Mouse (Mus musculus): ENCODE results near the gene Hnrnpf. TPM values are rescaled to one million over a fixed set of nuclear protein-coding genes. Genes with fewer than 3 reads are reported as not detected.

The Hnrnpf gene
- 865 and 885 TPM in 2 replicates for polyA plus RNA-seq (2014; fragmentation: Nextera tagmentation; extraction: Ambion mirVana)

GRCm38 (mm10) chr6:117900126-117901080 is at the start of gene Hnrnpf:
Gene Hnrnpf, plus strand, starts transcription at chr6:117900324.
- H3K27ac ChIP-seq (replicated peaks; ENCODE audit: low read depth, low read length), result no peak within 1 kb of the TSS
- H3K9ac ChIP-seq (replicated peaks; ENCODE audit: low read length), result no peak within 1 kb of the TSS
- no peaks in the 10 kb centered on the region for H3K9me3 ChIP-seq (replicated peaks; ENCODE audit: control insufficient read depth, low read length)
- ATAC-seq (replicated peaks; ENCODE audit: insufficient number of reproducible peaks, low FRiP score, low TSS enrichment, low read depth), result no peak
- no peaks in the 10 kb centered on the region for H3K27me3 ChIP-seq (ENCODE audit: control insufficient read depth, insufficient read depth, low read length)
- H3K4me2 ChIP-seq (ENCODE audit: low read depth, low read length), result no peak within 1 kb of the TSS
- no peak within 1 kb of the TSS for H3K4me3 ChIP-seq (ENCODE audit: low read depth, low read length)
- no peaks in the 10 kb centered on the region for H3K4me1 ChIP-seq (ENCODE audit: control insufficient read depth, insufficient read depth, low read length)
- 86% methylated on average over 17 of the region's 17 CpGs for WGBS
- H3K36me3 ChIP-seq (replicated peaks; ENCODE audit: control insufficient read depth, insufficient read depth, low read depth, low read length), result no peaks in the 10 kb centered on the region
- no peak for DNase-seq (ENCODE audit: low spot score)

- Histone ChIP-seq H3K4me2 (ENCODE audit: low read depth, low read length) (no peak overlapping the region), H3K4me1 (ENCODE audit: control insufficient read depth, insufficient read depth, low read length) (no peaks in the 10 kb centered on the region), H3K27ac (replicated peaks; ENCODE audit: low read depth, low read length) (no peak overlapping the region), H3K9ac (replicated peaks; ENCODE audit: low read length) (no peak overlapping the region), H3K9me3 (replicated peaks; ENCODE audit: control insufficient read depth, low read length) (no peaks in the 10 kb centered on the region), H3K27me3 (ENCODE audit: control insufficient read depth, insufficient read depth, low read length) (no peaks in the 10 kb centered on the region), H3K36me3 (replicated peaks; ENCODE audit: control insufficient read depth, insufficient read depth, low read depth, low read length) (peaks cover 4% of the 10 kb centered on the region; the same call in 1 of the 2 replicates), H3K4me3 (ENCODE audit: low read depth, low read length) (no peak overlapping the region)
- no peak for ATAC-seq (replicated peaks; ENCODE audit: insufficient number of reproducible peaks, low FRiP score, low TSS enrichment, low read depth)
- DNase-seq (ENCODE audit: low spot score), result no peak
- WGBS, result 59% methylated on average over 2 of the region's 2 CpGs
Measured at GRCm38 (mm10) chr6:117851747-117852146, 48.4 kb upstream of the Hnrnpf start.

DNA sequence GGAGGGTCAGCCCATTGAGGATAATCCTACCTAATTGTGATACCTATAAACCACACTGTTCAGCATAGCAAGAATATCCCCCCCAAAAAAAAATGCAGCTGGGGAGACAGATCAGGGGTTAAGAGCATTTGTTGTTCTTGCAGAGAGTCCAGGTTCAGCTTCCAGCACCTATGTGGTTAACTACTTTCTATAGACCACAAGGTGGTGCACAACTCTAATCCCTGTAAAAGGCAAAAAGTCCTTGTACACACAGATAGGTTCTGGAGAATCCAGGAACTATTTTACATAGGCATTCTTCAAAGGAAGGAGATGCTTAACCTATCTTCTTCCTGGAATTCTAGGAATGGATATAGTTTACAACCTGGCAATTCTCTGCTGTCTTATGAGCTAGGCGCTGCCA is 42.1 kb upstream of the Hnrnpf start:
- H3K4me1 ChIP-seq (ENCODE audit: control insufficient read depth, insufficient read depth, low read length), result no peaks in the 10 kb centered on the region
- ATAC-seq (replicated peaks; ENCODE audit: insufficient number of reproducible peaks, low FRiP score, low TSS enrichment, low read depth) (no peak), DNase-seq (ENCODE audit: low spot score) (no peak)
- H3K27me3 ChIP-seq (ENCODE audit: control insufficient read depth, insufficient read depth, low read length), result no peaks in the 10 kb centered on the region
- H3K36me3 ChIP-seq (replicated peaks; ENCODE audit: control insufficient read depth, insufficient read depth, low read depth, low read length), result no peaks in the 10 kb centered on the region
- H3K9me3 ChIP-seq (replicated peaks; ENCODE audit: control insufficient read depth, low read length), result no peaks in the 10 kb centered on the region
- no peak overlapping the region for H3K4me2 ChIP-seq (ENCODE audit: low read depth, low read length)
- no peak overlapping the region for H3K9ac ChIP-seq (replicated peaks; ENCODE audit: low read length)
- WGBS, result 95% methylated on average over 1 of the region's 1 CpGs
- no peak overlapping the region for H3K27ac ChIP-seq (replicated peaks; ENCODE audit: low read depth, low read length)
- no peak overlapping the region for H3K4me3 ChIP-seq (ENCODE audit: low read depth, low read length)

GRCm38 (mm10) chr6:117861848-117862247 is 38.3 kb upstream of the Hnrnpf start, which contains the start of gene Zfp239:
Gene Zfp239, plus strand, starts transcription at chr6:117862100.
- 60% methylated on average over 6 of the region's 6 CpGs for WGBS
- H3K9me3 ChIP-seq (replicated peaks; ENCODE audit: control insufficient read depth, low read length), result no peaks in the 10 kb centered on the region
- no peaks in the 10 kb centered on the region for H3K27me3 ChIP-seq (ENCODE audit: control insufficient read depth, insufficient read depth, low read length)
- ATAC-seq (replicated peaks; ENCODE audit: insufficient number of reproducible peaks, low FRiP score, low TSS enrichment, low read depth) (no peak), DNase-seq (ENCODE audit: low spot score) (no peak)
- no peaks in the 10 kb centered on the region for H3K36me3 ChIP-seq (replicated peaks; ENCODE audit: control insufficient read depth, insufficient read depth, low read depth, low read length)
- H3K4me1 ChIP-seq (ENCODE audit: control insufficient read depth, insufficient read depth, low read length), result no peaks in the 10 kb centered on the region
- H3K4me3 ChIP-seq (ENCODE audit: low read depth, low read length), result peak within 1 kb of the TSS; percentile 73
- no peak within 1 kb of the TSS for H3K27ac ChIP-seq (replicated peaks; ENCODE audit: low read depth, low read length)
- H3K9ac ChIP-seq (replicated peaks; ENCODE audit: low read length), result peak within 1 kb of the TSS; percentile 80
- peak within 1 kb of the TSS; percentile 87 for H3K4me2 ChIP-seq (ENCODE audit: low read depth, low read length)

- Histone ChIP-seq H3K4me3 (ENCODE audit: low read depth, low read length) (peak overlapping the region; percentile 73), H3K27ac (replicated peaks; ENCODE audit: low read depth, low read length) (no peak overlapping the region), H3K9ac (replicated peaks; ENCODE audit: low read length) (no peak overlapping the region), H3K4me1 (ENCODE audit: control insufficient read depth, insufficient read depth, low read length) (no peaks in the 10 kb centered on the region), H3K36me3 (replicated peaks; ENCODE audit: control insufficient read depth, insufficient read depth, low read depth, low read length) (no peaks in the 10 kb centered on the region), H3K27me3 (ENCODE audit: control insufficient read depth, insufficient read depth, low read length) (no peaks in the 10 kb centered on the region), H3K9me3 (replicated peaks; ENCODE audit: control insufficient read depth, low read length) (no peaks in the 10 kb centered on the region), H3K4me2 (ENCODE audit: low read depth, low read length) (peak overlapping the region; percentile 87)
- ATAC-seq (replicated peaks; ENCODE audit: insufficient number of reproducible peaks, low FRiP score, low TSS enrichment, low read depth), result no peak
- 75% methylated on average over 8 of the region's 8 CpGs for WGBS
- DNase-seq (ENCODE audit: low spot score), result no peak
Measured at GRCm38 (mm10) chr6:117862465-117862864, 37.7 kb upstream of the Hnrnpf start.

DNA sequence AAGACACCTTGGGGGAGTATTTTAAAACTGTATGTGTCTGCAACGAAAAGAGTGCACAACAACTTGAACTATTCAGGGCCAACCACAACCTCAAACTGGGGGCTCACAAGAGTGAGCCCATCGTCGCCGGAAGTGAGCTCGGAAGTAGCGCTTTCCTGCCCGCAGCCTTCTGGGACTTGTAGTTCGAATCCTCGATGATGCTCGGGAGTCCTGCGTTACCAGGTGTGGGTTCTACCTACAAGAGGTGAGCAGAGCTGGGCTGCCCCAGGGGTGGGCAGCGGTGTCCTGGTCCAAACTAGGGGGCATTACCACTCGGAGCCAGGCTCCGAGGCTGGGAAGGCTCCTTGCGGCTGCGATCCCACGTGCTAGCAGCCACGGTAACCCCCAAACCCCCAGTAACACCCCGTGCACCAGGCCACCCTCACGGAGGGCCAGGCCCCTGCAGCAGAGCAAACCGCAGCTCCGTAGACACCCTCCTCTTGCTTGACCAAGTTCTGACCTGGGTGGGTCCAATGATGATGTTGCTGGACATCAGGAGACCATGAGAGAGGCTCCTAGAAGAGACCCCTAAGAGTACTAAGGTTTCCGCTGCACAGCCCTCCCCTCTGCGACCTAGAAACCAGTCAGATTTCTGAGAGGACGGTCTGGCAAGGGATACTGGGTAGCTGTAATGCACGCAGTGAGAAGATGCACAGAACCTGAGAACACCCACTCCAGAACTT is 37.1 kb upstream of the Hnrnpf start:
- no peaks in the 10 kb centered on the region for H3K27me3 ChIP-seq (ENCODE audit: control insufficient read depth, insufficient read depth, low read length)
- WGBS, result 2% methylated on average over 26 of the region's 26 CpGs
- no peaks in the 10 kb centered on the region for H3K36me3 ChIP-seq (replicated peaks; ENCODE audit: control insufficient read depth, insufficient read depth, low read depth, low read length)
- H3K4me2 ChIP-seq (ENCODE audit: low read depth, low read length), result peak overlapping the region; percentile 87
- DNase-seq (ENCODE audit: low spot score) (peak; percentile 86), ATAC-seq (replicated peaks; ENCODE audit: insufficient number of reproducible peaks, low FRiP score, low TSS enrichment, low read depth) (peak; percentile 81)
- H3K27ac ChIP-seq (replicated peaks; ENCODE audit: low read depth, low read length), result no peak overlapping the region
- no peaks in the 10 kb centered on the region for H3K4me1 ChIP-seq (ENCODE audit: control insufficient read depth, insufficient read depth, low read length)
- peak overlapping the region; percentile 80 for H3K9ac ChIP-seq (replicated peaks; ENCODE audit: low read length)
- peak overlapping the region; percentile 73 for H3K4me3 ChIP-seq (ENCODE audit: low read depth, low read length)
- H3K9me3 ChIP-seq (replicated peaks; ENCODE audit: control insufficient read depth, low read length), result no peaks in the 10 kb centered on the region

DNA sequence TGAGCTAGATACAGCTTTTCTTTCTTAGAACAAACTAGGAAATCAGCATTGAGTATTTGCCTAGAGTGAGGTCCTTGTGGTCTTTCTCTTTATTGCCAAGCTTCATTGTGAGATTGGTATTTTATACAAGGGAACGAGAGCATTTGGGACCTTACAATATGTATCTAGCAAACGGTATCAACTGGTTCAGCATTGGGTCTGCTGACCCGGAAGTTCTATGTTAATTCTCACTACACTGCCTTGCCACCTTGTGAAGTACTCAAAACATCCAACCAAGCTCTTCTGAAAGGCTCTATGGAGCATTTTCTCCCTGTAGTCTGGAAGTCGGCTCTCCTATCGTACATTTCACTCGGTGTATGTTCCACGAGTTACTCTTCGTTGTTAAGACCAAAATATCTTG is 36.4 kb upstream of the Hnrnpf start:
- 91% methylated on average over 8 of the region's 8 CpGs for WGBS
- Histone ChIP-seq H3K27me3 (ENCODE audit: control insufficient read depth, insufficient read depth, low read length) (no peaks in the 10 kb centered on the region), H3K9me3 (replicated peaks; ENCODE audit: control insufficient read depth, low read length) (no peaks in the 10 kb centered on the region), H3K4me1 (ENCODE audit: control insufficient read depth, insufficient read depth, low read length) (no peaks in the 10 kb centered on the region), H3K36me3 (replicated peaks; ENCODE audit: control insufficient read depth, insufficient read depth, low read depth, low read length) (no peaks in the 10 kb centered on the region), H3K4me2 (ENCODE audit: low read depth, low read length) (peak overlapping the region; percentile 87), H3K4me3 (ENCODE audit: low read depth, low read length) (no peak overlapping the region), H3K27ac (replicated peaks; ENCODE audit: low read depth, low read length) (no peak overlapping the region), H3K9ac (replicated peaks; ENCODE audit: low read length) (no peak overlapping the region)
- DNase-seq (ENCODE audit: low spot score), result no peak
- ATAC-seq (replicated peaks; ENCODE audit: insufficient number of reproducible peaks, low FRiP score, low TSS enrichment, low read depth), result no peak

DNA sequence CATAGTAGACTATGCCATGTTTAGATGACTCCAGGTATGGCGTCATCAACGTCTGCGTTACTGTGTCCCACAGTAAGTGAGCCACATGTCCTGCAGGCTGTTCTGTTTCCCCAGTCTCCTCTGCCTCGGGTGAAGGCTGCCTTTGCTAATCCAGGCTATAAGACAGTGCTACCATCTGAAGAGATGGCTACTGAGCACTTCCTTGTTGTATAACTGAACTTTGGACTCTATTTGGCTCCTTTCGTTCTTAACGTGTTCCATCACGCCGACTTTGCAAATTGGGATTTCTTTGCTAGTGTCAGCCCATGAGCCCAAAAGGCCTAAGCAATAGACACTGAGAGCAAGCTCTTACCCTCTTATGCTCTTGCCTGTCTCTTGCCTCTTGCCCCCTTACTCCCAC is 31.9 kb upstream of the Hnrnpf start:
- Histone ChIP-seq H3K27ac (replicated peaks; ENCODE audit: low read depth, low read length) (no peak overlapping the region), H3K9me3 (replicated peaks; ENCODE audit: control insufficient read depth, low read length) (no peaks in the 10 kb centered on the region), H3K4me2 (ENCODE audit: low read depth, low read length) (no peak overlapping the region), H3K4me3 (ENCODE audit: low read depth, low read length) (no peak overlapping the region), H3K36me3 (replicated peaks; ENCODE audit: control insufficient read depth, insufficient read depth, low read depth, low read length) (no peaks in the 10 kb centered on the region), H3K9ac (replicated peaks; ENCODE audit: low read length) (no peak overlapping the region), H3K4me1 (ENCODE audit: control insufficient read depth, insufficient read depth, low read length) (no peaks in the 10 kb centered on the region), H3K27me3 (ENCODE audit: control insufficient read depth, insufficient read depth, low read length) (no peaks in the 10 kb centered on the region)
- 91% methylated on average over 8 of the region's 8 CpGs for WGBS
- DNase-seq (ENCODE audit: low spot score) (no peak), ATAC-seq (replicated peaks; ENCODE audit: insufficient number of reproducible peaks, low FRiP score, low TSS enrichment, low read depth) (no peak)

Measured in embryonic facial prominence, embryonic 11.5 days (tissue).